Mouse (Mus musculus) forebrain, embryonic 10.5 days (tissue): ENCODE measurements around the gene Gm13698. TPM values are rescaled to one million over a fixed set of nuclear protein-coding genes. Genes with fewer than 3 reads are reported as not detected.

ENCODE experiments used
- polyA plus RNA-seq: library from polyadenylated mRNA; unstranded; fragments of >200 nt; fragmentation: Nextera tagmentation; extraction: Ambion mirVana; gene quantifications from 2 replicates; pipeline ENCODE4 v1.2.1, GENCODE M21; 2016

The Gm13698 gene
- polyA plus RNA-seq, 1 experiment from 2014 or later: not detected

Other genes with a start within 250 kb of the Gm13698 start
- gene Itgav, start 231.3 kb upstream of the Gm13698 start, polyA plus RNA-seq: 35.5 and 35.6 TPM in 2 replicates
- gene Fam171b, start 143.1 kb upstream of the Gm13698 start, polyA plus RNA-seq: 34.4 and 37.5 TPM in 2 replicates
- gene Zswim2, start 14.5 kb upstream of the Gm13698 start, polyA plus RNA-seq: not detected in 2 replicates
- gene Gm13693, start 5.8 kb downstream of the Gm13698 start, polyA plus RNA-seq: not detected in 2 replicates
- not detected in 2 replicates for gene Gm13695, start 11.6 kb downstream of the Gm13698 start, polyA plus RNA-seq
- not detected in 2 replicates for gene Gm13696, start 17.4 kb downstream of the Gm13698 start, polyA plus RNA-seq
- not detected in 2 replicates for gene Gm13694, start 23.2 kb downstream of the Gm13698 start, polyA plus RNA-seq
- not detected in 2 replicates for gene Gm13697, start 29.1 kb downstream of the Gm13698 start, polyA plus RNA-seq
- gene Gm13691, start 34.9 kb downstream of the Gm13698 start, polyA plus RNA-seq: not detected in 2 replicates